Mouse (Mus musculus): ENCODE data around the gene Nkx1-1. TPM values are rescaled to one million over a fixed set of nuclear protein-coding genes. Genes with fewer than 3 reads are reported as not detected.

Nkx1-1 gene
- not detected in 2 replicates for polyA plus RNA-seq (2012; ENCODE audit: insufficient read depth, insufficient read length, missing spikeins)

DNA sequence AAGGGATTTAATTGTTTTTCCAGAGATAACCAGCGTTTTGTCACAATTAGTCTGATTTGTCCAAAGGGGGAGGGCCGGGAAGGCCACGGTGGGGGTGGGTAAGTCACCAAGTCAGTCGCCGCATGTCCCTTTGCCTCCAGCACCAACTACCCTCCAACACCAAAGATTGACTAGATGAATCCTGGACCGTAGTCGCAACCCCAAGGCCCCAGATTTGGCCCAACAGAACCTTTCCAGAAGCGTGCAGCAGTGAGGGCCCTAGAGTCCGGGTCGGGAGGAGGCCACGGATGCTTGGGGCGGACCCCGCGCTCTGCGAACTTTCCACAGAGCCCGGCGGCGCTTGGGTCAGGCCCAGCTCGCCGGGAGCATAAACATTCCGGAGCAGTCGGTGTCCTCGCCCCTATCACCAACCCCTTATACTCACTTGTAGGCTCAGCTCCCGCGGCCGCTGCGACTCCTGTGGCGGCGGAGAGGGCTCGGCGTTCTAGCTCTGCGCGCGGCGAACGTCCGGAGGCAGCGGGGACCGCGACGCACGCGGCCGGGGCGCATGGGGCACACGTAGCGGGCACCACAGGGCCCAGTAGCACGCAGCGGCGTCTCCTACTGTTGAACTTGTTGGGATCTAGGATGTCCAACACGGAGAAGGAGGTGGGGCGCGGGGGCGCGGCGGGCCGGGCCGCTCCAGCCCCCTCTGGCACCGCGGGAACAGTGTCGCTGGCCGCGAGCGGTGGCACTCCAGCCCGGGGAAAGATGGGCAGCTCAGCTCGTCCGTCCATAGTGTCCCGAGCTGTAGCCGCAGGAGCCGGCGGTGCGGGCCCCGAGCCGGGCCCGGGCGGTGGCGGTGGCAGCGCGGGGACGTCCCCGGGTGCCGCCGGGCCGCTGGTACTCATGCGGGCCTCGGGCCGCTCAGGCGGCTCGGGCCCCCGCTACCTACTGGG is at the start of gene Nkx1-1:
Gene Nkx1-1 (minus strand): TSS at position 776 of the 938 bp plus-strand sequence.
- Histone ChIP-seq H3K27ac (ENCODE audit: insufficient read depth, low read depth, low read length) (no peak within 1 kb of the TSS), H3K4me1 (ENCODE audit: control insufficient read depth, insufficient read depth, low read length) (no peaks in the 10 kb centered on the region), H3K4me3 (ENCODE audit: insufficient read depth, low read length) (peak within 1 kb of the TSS; percentile 22)
- TF ChIP-seq CTCF (IDR thresholded peaks at IDR 0.05; ENCODE audit: low read depth, low read length) (no peak), POLR2A (IDR thresholded peaks at IDR 0.05; ENCODE audit: borderline replicate concordance, low read depth, low read length) (no peak)

DNA sequence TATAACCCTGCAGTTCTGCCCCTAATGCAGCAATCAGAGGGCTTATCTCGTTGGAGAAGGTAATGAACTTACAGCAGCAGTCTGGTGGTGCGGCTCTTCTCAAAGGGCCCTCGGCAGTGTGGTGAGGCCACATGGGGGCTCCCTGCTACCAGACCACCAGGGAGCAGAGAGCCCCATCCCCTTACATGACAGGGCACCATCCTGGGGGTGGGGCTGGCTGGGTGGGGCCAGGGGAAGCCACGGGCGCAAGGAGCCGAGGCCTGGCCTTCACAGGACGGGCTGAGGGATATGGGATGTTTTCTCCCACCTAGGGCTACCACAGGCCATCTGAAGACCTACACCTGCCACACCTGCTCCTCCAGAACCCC is 47.5 kb upstream of the Nkx1-1 start:
- TF ChIP-seq CTCF (IDR thresholded peaks at IDR 0.05; ENCODE audit: low read depth, low read length): no peak
- no peak for TF ChIP-seq POLR2A (IDR thresholded peaks at IDR 0.05; ENCODE audit: borderline replicate concordance, low read depth, low read length)
- H3K27ac ChIP-seq (ENCODE audit: insufficient read depth, low read depth, low read length): no peak overlapping the region
- no peaks in the 10 kb centered on the region for H3K4me1 ChIP-seq (ENCODE audit: control insufficient read depth, insufficient read depth, low read length)
- H3K4me3 ChIP-seq (ENCODE audit: insufficient read depth, low read length): no peak overlapping the region

DNA sequence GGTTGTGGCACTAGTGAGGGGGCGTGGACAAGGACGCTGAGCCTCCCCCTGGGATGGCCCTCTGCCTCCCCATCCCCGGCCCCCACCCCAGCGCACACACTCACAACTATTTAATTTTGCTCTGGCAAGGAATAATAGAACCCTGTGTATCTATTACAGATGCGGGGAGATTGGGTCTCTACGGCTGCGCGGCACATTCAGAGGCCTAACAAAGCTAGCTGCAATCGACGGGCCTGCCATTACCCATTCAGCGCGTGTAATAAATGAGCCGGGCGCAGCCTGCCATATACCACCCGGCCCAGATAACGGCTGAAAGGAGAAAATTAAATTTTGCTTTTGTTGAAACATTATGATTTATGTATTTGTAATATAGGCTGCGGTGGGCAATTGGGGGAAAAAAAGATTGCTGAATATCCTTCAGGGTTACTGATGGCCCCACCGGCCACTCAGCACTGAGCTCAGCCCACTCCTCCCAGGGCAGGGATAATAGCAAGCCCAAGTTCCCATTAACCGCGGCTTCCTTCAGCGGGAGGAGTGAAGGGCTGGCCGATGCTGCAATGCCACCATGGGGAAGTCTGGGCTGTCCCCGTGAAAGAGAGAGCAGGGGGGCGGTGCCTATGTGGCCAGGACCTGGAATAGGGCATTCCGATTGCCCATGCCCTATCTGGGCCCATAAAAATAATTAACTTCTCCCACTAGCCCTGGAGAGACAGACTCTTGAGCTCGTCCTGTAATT is 47.0 kb upstream of the Nkx1-1 start:
- TF ChIP-seq CTCF (IDR thresholded peaks at IDR 0.05; ENCODE audit: low read depth, low read length) (no peak), POLR2A (IDR thresholded peaks at IDR 0.05; ENCODE audit: borderline replicate concordance, low read depth, low read length) (no peak)
- Histone ChIP-seq H3K4me3 (ENCODE audit: insufficient read depth, low read length) (no peak overlapping the region), H3K4me1 (ENCODE audit: control insufficient read depth, insufficient read depth, low read length) (no peaks in the 10 kb centered on the region), H3K27ac (ENCODE audit: insufficient read depth, low read depth, low read length) (no peak overlapping the region)

DNA sequence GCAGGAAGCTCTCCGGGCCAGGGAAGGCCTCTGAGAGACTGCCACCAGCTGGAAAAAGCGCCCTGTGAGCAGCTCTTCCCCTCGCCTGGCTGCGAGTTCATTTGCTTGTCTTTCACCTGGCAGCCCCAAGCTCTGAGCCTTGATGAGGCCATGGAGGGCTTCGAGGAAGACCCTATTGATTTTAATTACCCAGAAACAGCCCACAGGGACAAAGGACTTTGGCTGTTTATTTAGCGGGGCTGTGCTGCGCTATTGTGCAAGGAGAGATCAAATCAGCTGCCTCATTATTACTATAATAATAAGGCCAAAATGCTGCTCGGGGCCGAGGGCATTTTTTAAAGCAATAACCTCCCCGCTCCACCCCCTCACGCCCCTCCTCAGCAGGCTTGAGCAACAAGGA is 31.7 kb upstream of the Nkx1-1 start:
- H3K27ac ChIP-seq (ENCODE audit: insufficient read depth, low read depth, low read length): no peak overlapping the region
- TF ChIP-seq POLR2A (IDR thresholded peaks at IDR 0.05; ENCODE audit: borderline replicate concordance, low read depth, low read length): no peak
- no peak for TF ChIP-seq CTCF (IDR thresholded peaks at IDR 0.05; ENCODE audit: low read depth, low read length)

DNA sequence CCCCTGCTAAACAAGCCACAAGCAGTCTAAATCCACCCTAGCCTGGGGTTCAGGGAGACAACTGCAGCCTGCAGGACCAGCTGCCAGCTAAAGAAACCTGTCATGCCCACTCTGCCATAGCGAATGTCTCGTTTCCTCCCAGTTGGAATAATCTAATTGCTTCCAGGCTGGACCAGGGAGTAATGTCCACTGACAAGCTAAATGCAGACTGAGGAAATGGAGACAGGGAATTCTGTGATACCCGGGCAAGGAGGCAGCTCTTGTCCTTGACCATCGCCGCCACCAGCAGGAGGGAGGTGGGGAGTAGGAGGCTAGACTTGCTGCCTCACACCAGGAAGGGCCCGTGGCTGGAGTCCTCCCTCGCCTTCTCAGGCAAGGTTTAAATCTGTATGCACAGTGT is 30.6 kb upstream of the Nkx1-1 start:
- H3K27ac ChIP-seq (ENCODE audit: insufficient read depth, low read depth, low read length): no peak overlapping the region
- no peak for TF ChIP-seq POLR2A (IDR thresholded peaks at IDR 0.05; ENCODE audit: borderline replicate concordance, low read depth, low read length)
- no peak for TF ChIP-seq CTCF (IDR thresholded peaks at IDR 0.05; ENCODE audit: low read depth, low read length)
- no peak overlapping the region for H3K4me3 ChIP-seq (ENCODE audit: insufficient read depth, low read length)
- H3K4me1 ChIP-seq (ENCODE audit: control insufficient read depth, insufficient read depth, low read length): no peaks in the 10 kb centered on the region

More for the DNA sequence above, 31.7 kb upstream of the Nkx1-1 start:
- no peak overlapping the region for H3K4me3 ChIP-seq (ENCODE audit: insufficient read depth, low read length)
- H3K4me1 ChIP-seq (ENCODE audit: control insufficient read depth, insufficient read depth, low read length): no peaks in the 10 kb centered on the region

DNA sequence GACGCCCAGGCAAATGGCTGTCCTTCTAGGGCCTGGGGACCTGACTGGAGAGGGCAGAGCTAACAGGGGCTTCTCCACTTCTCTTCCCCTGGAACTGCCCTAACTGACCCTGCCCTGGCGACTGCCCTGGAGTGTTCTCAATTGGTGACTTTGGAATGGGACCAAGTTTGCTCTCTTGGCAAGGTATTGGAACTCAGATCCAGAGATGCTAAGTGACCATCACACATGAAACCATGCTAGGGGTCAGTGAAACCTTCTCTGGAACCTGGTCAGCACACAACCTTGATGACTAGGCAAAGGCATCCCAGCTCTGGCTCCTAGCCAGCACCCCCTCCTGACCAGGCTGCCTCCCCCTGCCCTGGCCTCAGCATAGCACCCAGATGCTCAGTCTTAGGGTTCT is 25.3 kb upstream of the Nkx1-1 start:
- no peak for TF ChIP-seq POLR2A (IDR thresholded peaks at IDR 0.05; ENCODE audit: borderline replicate concordance, low read depth, low read length)
- TF ChIP-seq CTCF (IDR thresholded peaks at IDR 0.05; ENCODE audit: low read depth, low read length): no peak
- no peak overlapping the region for H3K4me3 ChIP-seq (ENCODE audit: insufficient read depth, low read length)
- H3K27ac ChIP-seq (ENCODE audit: insufficient read depth, low read depth, low read length): no peak overlapping the region
- H3K4me1 ChIP-seq (ENCODE audit: control insufficient read depth, insufficient read depth, low read length): peaks cover 8% of the 10 kb centered on the region

DNA sequence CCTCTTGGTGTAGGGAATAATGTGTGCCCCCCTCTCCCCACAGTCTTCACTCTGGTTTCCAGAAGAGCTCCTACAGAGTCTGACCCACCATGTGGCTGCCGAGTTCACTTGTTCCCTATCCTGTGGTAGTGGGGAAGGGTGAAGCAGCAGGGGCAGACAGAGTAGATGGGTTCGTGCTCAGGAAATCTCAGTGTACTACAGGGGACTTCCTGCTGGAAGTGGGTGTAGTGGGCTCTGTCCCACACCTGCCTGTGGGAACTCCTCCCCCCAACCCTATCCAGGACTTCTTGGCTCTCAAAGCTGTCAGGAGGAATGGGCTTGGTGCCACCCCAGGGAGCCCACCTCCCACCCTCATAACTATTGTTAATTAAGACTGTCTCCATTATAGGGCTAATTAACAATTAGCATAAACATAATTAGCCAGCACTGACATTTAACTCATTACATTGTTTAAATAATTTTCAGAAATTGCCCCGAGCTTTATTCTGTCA is 24.4 kb upstream of the Nkx1-1 start:
- H3K27ac ChIP-seq (ENCODE audit: insufficient read depth, low read depth, low read length): no peak overlapping the region
- no peak for TF ChIP-seq POLR2A (IDR thresholded peaks at IDR 0.05; ENCODE audit: borderline replicate concordance, low read depth, low read length)
- TF ChIP-seq CTCF (IDR thresholded peaks at IDR 0.05; ENCODE audit: low read depth, low read length): no peak
- H3K4me3 ChIP-seq (ENCODE audit: insufficient read depth, low read length): no peak overlapping the region
- peaks cover 8% of the 10 kb centered on the region for H3K4me1 ChIP-seq (ENCODE audit: control insufficient read depth, insufficient read depth, low read length)

DNA sequence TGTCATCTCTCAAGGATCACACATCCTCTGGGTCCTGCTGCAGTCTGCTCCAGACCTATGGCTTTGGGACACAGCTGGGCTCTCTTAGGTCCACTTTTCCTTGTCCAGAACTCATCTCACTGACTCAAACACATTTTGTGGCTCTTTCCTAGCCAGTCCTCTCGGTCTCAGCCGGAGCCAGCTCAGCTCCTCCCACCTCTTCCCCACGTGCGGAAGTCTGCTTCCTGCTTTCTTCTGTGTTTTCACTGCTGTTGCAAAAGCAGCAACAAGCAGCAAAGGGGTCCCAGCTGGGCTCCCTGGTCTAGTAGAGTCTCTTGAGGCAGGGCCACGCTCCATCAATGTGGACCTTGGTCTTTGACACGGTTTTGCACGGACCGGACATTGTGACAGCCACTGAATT is 22.0 kb upstream of the Nkx1-1 start:
- H3K4me1 ChIP-seq (ENCODE audit: control insufficient read depth, insufficient read depth, low read length): peaks cover 8% of the 10 kb centered on the region
- H3K4me3 ChIP-seq (ENCODE audit: insufficient read depth, low read length): peak overlapping the region; percentile 29; the same call in 1 of the 2 replicates
- TF ChIP-seq POLR2A (IDR thresholded peaks at IDR 0.05; ENCODE audit: borderline replicate concordance, low read depth, low read length) (no peak), CTCF (IDR thresholded peaks at IDR 0.05; ENCODE audit: low read depth, low read length) (no peak)
- H3K27ac ChIP-seq (ENCODE audit: insufficient read depth, low read depth, low read length): no peak overlapping the region

DNA sequence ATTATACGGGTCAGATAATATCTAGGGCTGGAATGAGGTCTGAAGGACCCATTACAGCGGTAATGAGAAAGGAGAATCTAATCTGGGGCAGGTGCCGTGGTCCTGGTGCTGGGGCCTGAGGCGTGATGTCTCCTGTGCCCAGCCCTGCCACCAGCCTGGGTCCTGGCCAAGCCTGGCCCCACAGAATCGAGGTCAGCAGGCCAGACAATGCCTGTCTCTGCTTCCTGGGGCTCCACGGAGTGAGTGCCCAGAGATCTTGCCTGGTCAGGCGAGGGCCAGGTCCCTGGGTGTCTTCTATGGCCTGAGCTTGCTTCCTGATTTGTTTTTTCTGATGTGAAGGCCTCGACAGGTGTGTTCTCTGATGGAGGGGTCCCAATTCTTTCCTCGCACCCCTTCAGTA is 10.0 kb upstream of the Nkx1-1 start:
- no peak for TF ChIP-seq POLR2A (IDR thresholded peaks at IDR 0.05; ENCODE audit: borderline replicate concordance, low read depth, low read length)
- TF ChIP-seq CTCF (IDR thresholded peaks at IDR 0.05; ENCODE audit: low read depth, low read length): no peak
- H3K4me3 ChIP-seq (ENCODE audit: insufficient read depth, low read length): no peak overlapping the region
- H3K27ac ChIP-seq (ENCODE audit: insufficient read depth, low read depth, low read length): no peak overlapping the region
- H3K4me1 ChIP-seq (ENCODE audit: control insufficient read depth, insufficient read depth, low read length): 0 out of 2 replicates have a peak, but pooled peaks cover 3% of the 10 kb centered on the region
